Mouse (Mus musculus): ENCODE measurements around the gene Rsf1. TPM values are rescaled to one million over a fixed set of nuclear protein-coding genes. Genes with fewer than 3 reads are reported as not detected.

Rsf1 gene
- polyA plus RNA-seq, 1 experiment from 2014 or later = 7.4 TPM

DNA sequence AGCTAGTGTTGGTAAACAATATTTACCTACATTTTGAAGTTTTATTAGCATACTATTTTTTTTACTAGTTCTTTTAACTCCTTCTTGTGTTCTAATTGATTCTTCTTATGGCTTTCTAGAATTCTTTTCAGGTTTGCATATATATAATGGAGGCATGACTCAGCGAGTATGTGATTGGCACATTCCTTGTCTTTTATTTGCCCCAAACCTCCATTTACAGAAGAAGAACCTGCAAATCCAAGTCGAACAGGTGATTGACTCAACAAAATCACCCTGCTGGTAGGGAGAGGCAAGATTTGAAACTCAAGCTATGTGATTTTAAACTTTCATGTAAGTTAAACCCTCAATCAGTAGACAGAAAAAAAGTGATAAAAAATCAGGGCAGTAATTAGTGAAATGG, 51.6 kb downstream of the Rsf1 start:
- no peak overlapping the region for H3K4me3 ChIP-seq (replicated peaks)
- H3K4me1 ChIP-seq (replicated peaks) = peaks cover 3% of the 10 kb centered on the region; the same call in 1 of the 2 replicates
- H3K9ac ChIP-seq = no peak overlapping the region
- no peaks in the 10 kb centered on the region for H3K9me3 ChIP-seq (replicated peaks)
- H3K27me3 ChIP-seq = no peaks in the 10 kb centered on the region
- 73% methylated on average over 2 of the region's 2 CpGs for WGBS (ENCODE audit: insufficient replicate concordance)
- H3K27ac ChIP-seq = no peak overlapping the region
- H3K4me2 ChIP-seq = no peak overlapping the region
- ATAC-seq (ENCODE audit: low read depth) (no peak), DNase-seq (no peak)
- H3K36me3 ChIP-seq = no peaks in the 10 kb centered on the region

DNA sequence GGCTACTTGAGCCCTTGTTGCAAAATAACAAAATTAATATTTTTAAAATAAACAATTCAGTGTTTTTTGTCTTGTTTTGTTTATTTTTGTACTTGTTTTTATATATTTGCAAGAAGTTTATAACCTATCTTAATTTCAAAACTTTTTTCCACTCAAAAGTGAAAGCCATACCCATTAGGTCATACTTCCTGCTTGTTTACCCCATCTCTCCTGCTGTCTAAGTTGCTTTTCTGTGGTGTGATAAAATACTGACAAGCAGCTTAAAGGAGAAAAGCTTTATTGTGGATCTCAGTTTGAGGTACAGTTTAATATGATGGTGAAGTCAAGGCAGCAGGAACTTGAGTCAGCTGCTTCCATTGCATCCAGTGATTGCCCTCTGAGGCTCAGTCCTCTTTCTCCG, 53.2 kb downstream of the Rsf1 start:
- Histone ChIP-seq H3K36me3 (no peaks in the 10 kb centered on the region), H3K4me2 (no peak overlapping the region)

DNA sequence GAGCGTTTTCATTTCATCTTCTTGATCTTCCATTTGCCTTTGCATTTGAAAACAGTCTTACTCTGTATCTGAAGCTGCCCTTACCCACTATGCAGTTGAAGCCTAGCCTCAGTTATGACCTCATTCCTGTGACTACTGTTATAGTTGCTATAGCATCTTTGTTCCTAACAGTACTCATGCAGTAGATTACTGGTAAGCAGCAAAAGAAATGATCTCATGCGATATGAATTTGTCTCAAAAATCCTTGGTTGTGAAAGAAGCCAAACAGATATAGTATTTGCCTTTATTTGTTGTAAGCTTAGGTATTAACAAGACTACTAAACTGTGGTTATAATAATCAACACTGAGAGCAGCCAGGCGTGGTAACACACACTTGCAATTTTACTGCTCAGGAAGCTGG, 65.4 kb downstream of the Rsf1 start:
- DNase-seq (no peak), ATAC-seq (ENCODE audit: low read depth) (no peak)
- Histone ChIP-seq H3K36me3 (no peaks in the 10 kb centered on the region), H3K27ac (no peak overlapping the region), H3K9ac (no peak overlapping the region), H3K27me3 (no peaks in the 10 kb centered on the region), H3K9me3 (replicated peaks) (no peaks in the 10 kb centered on the region), H3K4me1 (replicated peaks) (no peaks in the 10 kb centered on the region), H3K4me3 (replicated peaks) (no peak overlapping the region), H3K4me2 (no peak overlapping the region)
- WGBS (ENCODE audit: insufficient replicate concordance) = 66% methylated on average over 3 of the region's 3 CpGs

More for the DNA sequence above, 53.2 kb downstream of the Rsf1 start:
- Histone ChIP-seq H3K9me3 (replicated peaks) (no peaks in the 10 kb centered on the region), H3K4me3 (replicated peaks) (no peak overlapping the region), H3K9ac (no peak overlapping the region), H3K4me1 (replicated peaks) (peaks cover 3% of the 10 kb centered on the region), H3K27me3 (no peaks in the 10 kb centered on the region), H3K27ac (no peak overlapping the region)
- WGBS (ENCODE audit: insufficient replicate concordance) = 72% methylated on average over 1 of the region's 1 CpGs
- DNase-seq (no peak), ATAC-seq (ENCODE audit: low read depth) (no peak)

DNA sequence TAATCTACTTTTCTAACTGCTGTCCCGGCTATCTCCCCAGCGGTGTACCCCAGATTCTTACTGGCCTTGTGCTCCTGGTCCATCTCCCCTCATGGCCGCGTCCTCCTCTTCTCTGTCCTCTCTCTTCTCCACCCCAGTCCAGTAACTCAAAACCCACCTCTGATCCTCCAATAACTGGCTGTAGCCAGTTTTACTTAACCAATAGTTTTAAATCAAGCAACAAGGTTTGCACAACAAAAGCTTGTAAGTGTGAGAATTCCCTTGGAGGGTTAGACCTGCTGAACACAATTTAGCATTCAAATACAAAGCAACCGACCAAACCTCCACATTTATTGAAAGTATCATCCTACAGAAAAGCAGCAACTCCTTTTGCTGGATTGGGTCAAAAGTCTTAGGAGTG, 68.0 kb downstream of the Rsf1 start:
- no peak overlapping the region for H3K4me2 ChIP-seq
- DNase-seq = no peak
- H3K9me3 ChIP-seq (replicated peaks) = no peaks in the 10 kb centered on the region
- H3K27me3 ChIP-seq = no peaks in the 10 kb centered on the region
- no peaks in the 10 kb centered on the region for H3K4me1 ChIP-seq (replicated peaks)
- no peak overlapping the region for H3K9ac ChIP-seq
- H3K4me3 ChIP-seq (replicated peaks) = no peak overlapping the region
- no peak overlapping the region; the same call in 1 of the 2 replicates for H3K27ac ChIP-seq
- H3K36me3 ChIP-seq = no peaks in the 10 kb centered on the region
- 80% methylated on average over 5 of the region's 5 CpGs for WGBS (ENCODE audit: insufficient replicate concordance)
- ATAC-seq (ENCODE audit: low read depth) = no peak

DNA sequence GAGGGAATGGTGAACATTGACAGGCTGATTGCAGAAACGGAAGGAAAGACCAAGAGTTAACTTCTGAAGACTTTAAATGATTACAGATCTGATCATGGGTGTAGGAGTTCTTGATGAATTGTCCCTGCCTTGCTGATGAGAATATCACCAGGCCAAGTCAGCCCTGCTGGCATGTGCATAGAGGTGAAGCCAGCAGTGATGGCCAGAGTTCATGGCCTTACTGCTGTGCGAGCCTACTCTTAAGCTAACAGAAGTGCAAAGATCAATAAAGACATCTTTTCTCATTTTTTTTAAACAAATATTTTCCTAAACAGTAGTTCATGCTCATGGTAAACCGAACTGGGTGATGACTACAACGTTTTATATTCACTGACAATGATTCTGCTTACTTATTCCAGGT, 71.0 kb downstream of the Rsf1 start:
- Histone ChIP-seq H3K27me3 (no peaks in the 10 kb centered on the region), H3K9me3 (replicated peaks) (no peaks in the 10 kb centered on the region), H3K36me3 (peaks cover 14% of the 10 kb centered on the region), H3K9ac (no peak overlapping the region), H3K4me2 (no peak overlapping the region), H3K4me1 (replicated peaks) (no peaks in the 10 kb centered on the region), H3K4me3 (replicated peaks) (no peak overlapping the region), H3K27ac (no peak overlapping the region)
- ATAC-seq (ENCODE audit: low read depth) = no peak; the same call in 1 of the 2 replicates
- WGBS (ENCODE audit: insufficient replicate concordance) = 67% methylated on average over 4 of the region's 4 CpGs
- no peak for DNase-seq

DNA sequence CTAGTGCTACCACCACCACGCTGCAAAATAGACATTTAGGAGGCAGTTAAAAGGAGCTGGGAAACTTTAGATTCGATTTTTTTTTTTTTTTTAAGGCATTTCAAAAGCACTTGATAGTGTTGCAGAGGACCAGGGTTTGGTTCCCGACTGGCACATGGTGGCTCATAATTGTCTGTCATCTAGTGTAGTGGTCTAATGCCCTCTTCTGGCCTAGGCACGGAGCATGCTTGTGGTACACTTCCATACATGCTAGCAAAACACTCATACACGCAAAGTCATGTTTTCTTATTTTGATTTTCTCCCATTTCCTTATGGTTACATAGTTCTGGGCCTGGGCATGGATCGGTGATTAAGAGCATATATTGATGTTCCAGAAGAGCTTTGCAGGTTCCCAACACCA, 76.5 kb downstream of the Rsf1 start:
- Histone ChIP-seq H3K4me1 (replicated peaks) (peaks cover 4% of the 10 kb centered on the region), H3K27me3 (no peaks in the 10 kb centered on the region), H3K36me3 (peaks cover 24% of the 10 kb centered on the region), H3K4me3 (replicated peaks) (no peak overlapping the region), H3K9ac (no peak overlapping the region), H3K27ac (no peak overlapping the region), H3K4me2 (no peak overlapping the region), H3K9me3 (replicated peaks) (no peaks in the 10 kb centered on the region)
- DNase-seq = no peak
- 79% methylated on average over 6 of the region's 6 CpGs for WGBS (ENCODE audit: insufficient replicate concordance)
- no peak for ATAC-seq (ENCODE audit: low read depth)

DNA sequence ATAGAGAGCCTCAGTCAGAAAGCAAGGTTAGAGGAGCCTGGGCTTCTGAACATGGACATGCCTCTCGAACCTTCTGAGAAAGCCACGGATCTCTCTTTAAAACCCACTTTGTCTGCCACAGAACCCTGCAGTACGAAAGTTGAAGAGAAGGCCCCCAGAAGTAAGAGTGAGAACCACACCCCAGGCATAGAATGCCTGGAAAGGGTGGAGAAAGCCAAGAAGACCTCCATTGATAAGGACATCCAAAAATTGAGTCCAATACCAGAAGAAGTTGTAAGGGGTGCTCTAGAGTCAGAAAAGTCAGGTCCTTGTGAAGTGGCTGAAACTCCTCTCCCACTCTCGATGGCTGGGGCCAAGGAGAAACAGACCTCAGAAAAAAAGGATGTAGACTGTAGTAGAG, 81.9 kb downstream of the Rsf1 start:
- Histone ChIP-seq H3K4me1 (replicated peaks) (peaks cover 12% of the 10 kb centered on the region), H3K4me2 (no peak overlapping the region), H3K9ac (no peak overlapping the region), H3K9me3 (replicated peaks) (no peaks in the 10 kb centered on the region), H3K36me3 (peaks cover 44% of the 10 kb centered on the region), H3K4me3 (replicated peaks) (no peak overlapping the region), H3K27ac (no peak overlapping the region), H3K27me3 (no peaks in the 10 kb centered on the region)
- ATAC-seq (ENCODE audit: low read depth) = no peak
- DNase-seq = no peak
- 73% methylated on average over 4 of the region's 4 CpGs for WGBS (ENCODE audit: insufficient replicate concordance)

DNA sequence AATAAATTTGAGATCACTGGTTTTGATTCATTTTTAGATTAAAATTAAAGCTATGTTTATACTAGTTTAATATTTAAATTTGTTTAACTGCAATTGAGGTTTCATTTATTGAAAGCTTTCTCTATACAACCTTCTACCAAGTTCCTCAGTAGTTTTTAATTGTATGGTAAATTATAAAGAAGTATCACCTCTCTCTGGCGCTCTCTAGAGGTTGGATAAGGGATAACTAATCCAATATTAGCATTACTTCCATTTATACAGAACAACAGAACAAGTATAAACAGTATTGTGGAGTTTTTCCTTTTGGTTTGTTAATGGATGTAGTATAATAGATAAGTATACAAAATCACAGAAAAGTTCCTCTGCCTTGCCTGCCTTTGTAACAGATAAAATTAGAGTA, 99.5 kb downstream of the Rsf1 start:
- no peak for DNase-seq

DNA sequence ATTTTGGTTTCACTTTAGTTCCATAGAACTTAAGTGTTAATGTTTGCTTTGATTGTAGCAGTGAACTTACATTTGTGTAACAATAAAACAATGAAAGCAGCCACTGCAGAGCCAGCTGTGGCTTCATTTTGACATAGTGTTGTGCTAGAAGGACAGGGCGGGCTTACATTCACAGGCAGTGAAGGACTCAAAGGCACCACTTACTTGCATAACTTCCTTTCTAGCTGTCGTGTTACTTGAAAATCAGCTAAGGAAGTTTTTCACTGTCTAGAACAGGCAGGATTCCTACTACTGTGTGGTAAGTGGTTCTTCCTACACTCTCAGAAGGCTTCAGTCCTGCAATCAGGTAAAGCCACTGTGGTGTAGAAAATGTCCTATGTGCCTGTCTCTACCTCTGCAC, 108.1 kb downstream of the Rsf1 start:
- peaks cover 28% of the 10 kb centered on the region for H3K36me3 ChIP-seq
- no peaks in the 10 kb centered on the region for H3K9me3 ChIP-seq (replicated peaks)
- no peak overlapping the region for H3K9ac ChIP-seq
- H3K4me2 ChIP-seq = no peak overlapping the region
- H3K27ac ChIP-seq = no peak overlapping the region
- H3K4me1 ChIP-seq (replicated peaks) = no peaks in the 10 kb centered on the region
- ATAC-seq (ENCODE audit: low read depth) (no peak), DNase-seq (no peak)
- 63% methylated on average over 2 of the region's 2 CpGs for WGBS (ENCODE audit: insufficient replicate concordance)
- H3K27me3 ChIP-seq = no peaks in the 10 kb centered on the region
- H3K4me3 ChIP-seq (replicated peaks) = no peak overlapping the region

More for the DNA sequence above, 99.5 kb downstream of the Rsf1 start:
- H3K27ac ChIP-seq = no peak overlapping the region
- H3K9me3 ChIP-seq (replicated peaks) = no peaks in the 10 kb centered on the region
- no peaks in the 10 kb centered on the region for H3K4me1 ChIP-seq (replicated peaks)
- no peak overlapping the region for H3K9ac ChIP-seq
- H3K4me2 ChIP-seq = no peak overlapping the region
- WGBS (ENCODE audit: insufficient replicate concordance) = 16% methylated on average over 1 of the region's 1 CpGs
- peaks cover 44% of the 10 kb centered on the region for H3K36me3 ChIP-seq
- no peak overlapping the region for H3K4me3 ChIP-seq (replicated peaks)
- ATAC-seq (ENCODE audit: low read depth) = no peak
- H3K27me3 ChIP-seq = no peaks in the 10 kb centered on the region

DNA sequence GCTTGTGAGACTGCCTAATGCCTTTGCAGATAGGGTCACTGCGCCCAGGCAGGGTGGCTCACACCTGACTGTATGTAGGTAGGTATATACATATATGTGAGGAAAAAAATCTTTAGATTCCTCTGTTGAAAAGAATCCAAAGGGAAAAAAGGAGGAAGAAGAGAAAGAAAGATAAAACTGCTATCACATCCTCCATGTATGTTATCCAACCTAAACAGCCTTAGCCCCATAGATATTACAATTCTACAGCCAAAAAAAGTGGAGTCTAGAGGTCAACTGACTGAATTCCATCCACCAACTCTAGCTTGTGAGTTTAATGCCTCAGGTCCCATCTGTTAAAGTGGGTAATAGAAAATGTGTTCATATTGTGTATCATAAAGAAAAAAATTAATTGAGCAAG, 115.8 kb downstream of the Rsf1 start:
- ATAC-seq (ENCODE audit: low read depth) (no peak), DNase-seq (no peak)
- Histone ChIP-seq H3K9ac (no peak overlapping the region), H3K4me1 (replicated peaks) (peaks cover 41% of the 10 kb centered on the region), H3K27me3 (no peaks in the 10 kb centered on the region), H3K36me3 (peaks cover 8% of the 10 kb centered on the region), H3K27ac (no peak overlapping the region), H3K9me3 (replicated peaks) (no peaks in the 10 kb centered on the region), H3K4me2 (peak overlapping the region; percentile 87), H3K4me3 (replicated peaks) (no peak overlapping the region)
- 86% methylated on average over 1 of the region's 1 CpGs for WGBS (ENCODE audit: insufficient replicate concordance)

DNA sequence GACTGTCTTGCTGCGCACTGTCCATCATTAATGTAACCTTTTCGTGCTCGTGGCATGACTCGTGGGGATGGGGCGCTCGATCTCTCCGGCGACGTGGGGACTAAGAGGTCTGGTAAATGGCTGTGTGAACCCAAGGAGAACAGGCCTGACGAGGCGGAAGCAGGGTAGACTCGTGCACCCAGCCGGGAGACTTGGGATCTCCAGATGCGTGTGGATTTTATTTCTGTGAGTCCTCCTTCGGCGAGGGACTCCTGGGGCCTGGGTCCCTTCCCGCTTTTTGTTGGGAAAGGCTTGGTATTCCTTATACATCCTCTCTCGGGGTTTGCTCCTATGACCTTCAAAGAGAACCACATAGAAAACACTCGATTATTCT, 116.4 kb downstream of the Rsf1 start:
- ATAC-seq (ENCODE audit: low read depth) = peak; percentile 63

DNA sequence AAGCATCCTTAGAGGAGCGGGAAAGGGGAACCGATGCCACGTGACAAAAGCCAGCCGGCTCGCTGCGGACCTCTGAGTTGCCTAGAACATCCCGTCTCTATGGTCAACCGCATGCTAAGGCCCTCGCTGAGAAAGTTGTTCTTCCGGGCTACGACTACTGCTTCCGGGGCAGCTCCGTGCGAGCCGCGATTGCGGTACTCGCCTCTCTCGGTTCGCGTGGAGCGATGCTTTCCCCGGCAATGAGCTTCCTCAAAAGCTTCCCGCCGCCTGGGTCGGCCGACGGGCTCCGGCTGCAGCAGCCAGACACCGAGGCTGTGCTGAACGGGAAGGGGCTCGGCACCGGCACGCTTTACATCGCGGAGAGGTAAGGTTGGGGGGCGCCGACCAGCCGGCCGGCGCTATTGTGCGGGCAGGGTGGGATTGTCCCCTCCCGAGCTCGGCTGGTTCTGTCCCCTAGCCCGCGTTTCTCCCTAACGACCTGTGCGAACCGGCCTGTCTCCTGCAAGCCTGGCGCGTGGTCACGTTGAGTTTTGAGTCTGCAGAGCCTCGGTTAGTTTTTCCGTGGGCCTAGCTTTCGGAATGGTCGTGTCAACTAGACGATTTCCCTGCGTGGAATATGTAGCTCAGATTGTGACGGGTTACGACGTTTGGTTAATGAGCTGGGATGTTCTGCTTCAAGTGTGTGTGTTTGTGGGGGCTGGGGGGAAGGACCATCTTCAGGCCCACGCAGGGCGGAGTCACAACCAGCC, 117.0 kb downstream of the Rsf1 start, which contains the start of gene Clns1a:
TSS of gene Clns1a (plus strand) at position 129 of the 749 bp plus-strand sequence.
- no peaks in the 10 kb centered on the region for H3K27me3 ChIP-seq
- peaks cover 41% of the 10 kb centered on the region for H3K4me1 ChIP-seq (replicated peaks)
- ATAC-seq (ENCODE audit: low read depth) (peak; percentile 95), DNase-seq (peak; percentile 84)
- H3K4me2 ChIP-seq = peak within 1 kb of the TSS; percentile 87
- H3K27ac ChIP-seq = peak within 1 kb of the TSS; percentile 71
- H3K9ac ChIP-seq = peak within 1 kb of the TSS; percentile 91
- peak within 1 kb of the TSS; percentile 99 for H3K4me3 ChIP-seq (replicated peaks)
- under 1% methylated on average over 63 of the region's 63 CpGs for WGBS (ENCODE audit: insufficient replicate concordance)
- peaks cover 8% of the 10 kb centered on the region for H3K36me3 ChIP-seq
- no peaks in the 10 kb centered on the region for H3K9me3 ChIP-seq (replicated peaks)

More for the DNA sequence above, 116.4 kb downstream of the Rsf1 start:
- H3K4me2 ChIP-seq = peak overlapping the region; percentile 87
- peak overlapping the region; percentile 91 for H3K9ac ChIP-seq
- H3K9me3 ChIP-seq (replicated peaks) = no peaks in the 10 kb centered on the region
- H3K27ac ChIP-seq = peak overlapping the region; percentile 64
- no peaks in the 10 kb centered on the region for H3K27me3 ChIP-seq
- H3K4me3 ChIP-seq (replicated peaks) = peak overlapping the region; percentile 99
- no peak for DNase-seq
- 36% methylated on average over 19 of the region's 19 CpGs for WGBS (ENCODE audit: insufficient replicate concordance)
- H3K4me1 ChIP-seq (replicated peaks) = peaks cover 41% of the 10 kb centered on the region
- H3K36me3 ChIP-seq = peaks cover 8% of the 10 kb centered on the region
